Mouse (Mus musculus) kidney, adult 2 months (tissue): ENCODE measurements around the gene Gm21972.

Experiments
- CTCF ChIP-seq: fragments of 200-500 bp; conservative IDR thresholded peaks from 2 replicates; pipeline ENCODE4 v1.5.1; 2011; ENCODE audit warnings: low read depth, mild to moderate bottlenecking, control low read depth, low read length, moderate library complexity, mixed read lengths; ENCODE audit not compliant: insufficient read depth, insufficient read length
- POLR2A ChIP-seq: fragments of 200-500 bp; IDR thresholded peaks from one replicate; pipeline ENCODE4 v1.6.1; 2011; ENCODE audit warnings: low read depth, low read length, control low read depth

DNA sequence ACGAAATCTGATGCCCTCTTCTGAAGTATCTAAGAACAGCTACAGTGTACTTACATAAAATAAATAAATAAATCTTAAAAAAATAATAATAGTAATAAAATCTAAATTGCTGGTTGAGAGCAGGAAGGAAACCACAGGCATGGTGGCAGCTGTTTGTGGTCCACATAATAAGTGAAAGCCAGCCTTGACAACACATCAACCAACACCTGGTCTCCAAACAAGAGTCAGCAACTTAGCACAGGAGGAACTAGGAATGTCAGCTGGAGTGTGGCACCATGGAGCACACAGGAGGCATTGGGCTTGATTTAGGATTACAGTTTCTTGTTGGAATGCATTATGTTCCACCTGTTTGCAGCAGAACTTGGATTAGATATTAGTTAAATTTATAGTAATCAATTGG lies 28.4 kb upstream of the Gm21972 start:
- TF ChIP-seq CTCF, result no peak
- no peak for TF ChIP-seq POLR2A
